In genomic region chr3:6525987-6526386, GRCm38 (mm10) we compare ENCODE assay signal across 18 mouse cellular contexts.
"Had no signal": no experiment of that assay in that cellular context is flagged by ENCODE, and none has a peak within 500 bp of the region (broad histone marks: within the 10 kb centered on the region; RNA-seq: fewer than 3 reads in every experiment).

No protein-coding gene starts in this region.

- H3K9me3 ChIP-seq: liver, embryonic 13.5 days; liver, embryonic 15.5 days; lung, embryonic 15.5 days; megakaryocyte, embryonic 14.5 days; neural tube, embryonic 12.5 days; stomach, embryonic 15.5 days had no signal

- DNase-seq: liver, embryonic 13.5 days; liver, postnatal 0 days; lung, adult 2 months; lung, postnatal 14 days; lung, postnatal 36 days; right cerebral cortex, postnatal 14 days; thymus, adult 2 months; thymus, postnatal 25 days; thymus, postnatal 4 days had no signal

- H3K36me3 ChIP-seq: liver, embryonic 13.5 days; liver, embryonic 15.5 days; lung, embryonic 15.5 days; neural tube, embryonic 12.5 days; stomach, embryonic 15.5 days had no signal

- H3K4me3 ChIP-seq: liver, embryonic 13.5 days; liver, embryonic 15.5 days; lung, embryonic 15.5 days; megakaryocyte, embryonic 14.5 days; neural tube, embryonic 12.5 days; stomach, embryonic 15.5 days had no signal

- ATAC-seq: liver, postnatal 0 days; lung, postnatal 0 days had no signal

- H3K9ac ChIP-seq: liver, embryonic 13.5 days; liver, embryonic 15.5 days; liver, postnatal 0 days; lung, embryonic 15.5 days; neural tube, embryonic 12.5 days; stomach, embryonic 15.5 days had no signal

- H3K27me3 ChIP-seq: liver, embryonic 13.5 days; liver, embryonic 15.5 days; lung, embryonic 15.5 days; megakaryocyte, embryonic 14.5 days; neural tube, embryonic 12.5 days; stomach, embryonic 15.5 days had no signal

- H3K4me2 ChIP-seq: liver, embryonic 11.5 days; liver, embryonic 13.5 days; liver, embryonic 15.5 days; lung, embryonic 15.5 days; neural tube, embryonic 12.5 days; stomach, embryonic 15.5 days had no signal

- H3K4me1 ChIP-seq: liver, embryonic 13.5 days; liver, embryonic 15.5 days; lung, embryonic 15.5 days; megakaryocyte, embryonic 14.5 days; neural tube, embryonic 12.5 days; stomach, embryonic 15.5 days had no signal

- H3K27ac ChIP-seq: liver, embryonic 13.5 days; liver, embryonic 15.5 days; lung, embryonic 15.5 days; macrophage; neural tube, embryonic 12.5 days; stomach, embryonic 15.5 days; stomach, postnatal 0 days had no signal
